Mouse (Mus musculus) intestine, postnatal 0 days (tissue): ENCODE measurements around the gene Abhd17a. TPM values are rescaled to one million over a fixed set of nuclear protein-coding genes. Genes with fewer than 3 reads are reported as not detected.
A peak's percentile ranks its signal among the peaks of the same experiment; 100 is the strongest.

ENCODE experiments used
- ATAC-seq: fragments of 200-750 bp; cut with Nextera tagmentation; 2 replicates; pipeline ENCODE4 v1.8.0; 2017; ENCODE audit warnings: mild to moderate bottlenecking, moderate TSS enrichment, moderate library complexity
- H3K27ac ChIP-seq: fragments of 300-500 bp; sonication (generic); 2 replicates; pipeline ENCODE4 v1.5.1; 2014; ENCODE audit warnings: mild to moderate bottlenecking, low read depth, low read length, moderate library complexity
- H3K27me3 ChIP-seq: fragments of 300-500 bp; sonication (generic); replicated peaks from 2 replicates; pipeline ENCODE4 v1.6.1; 2014; ENCODE audit warnings: low read length, mixed read lengths; ENCODE audit not compliant: control insufficient read depth, insufficient read depth
- H3K36me3 ChIP-seq: fragments of 300-500 bp; sonication (generic); 2 replicates; pipeline ENCODE4 v1.6.1; 2014; ENCODE audit warnings: mild to moderate bottlenecking, moderate library complexity; ENCODE audit not compliant: control insufficient read depth, insufficient read depth
- H3K4me1 ChIP-seq: fragments of 300-500 bp; sonication (generic); replicated peaks from 2 replicates; pipeline ENCODE4 v1.6.1; 2014; ENCODE audit warnings: antibody characterized with exemption, low read length, mixed read lengths; ENCODE audit not compliant: control insufficient read depth, insufficient read depth
- H3K4me2 ChIP-seq: fragments of 300-500 bp; sonication (generic); replicated peaks from 2 replicates; pipeline ENCODE4 v1.6.1; 2014; ENCODE audit warnings: low read depth, mild to moderate bottlenecking, moderate library complexity
- H3K4me3 ChIP-seq: fragments of 300-500 bp; sonication (generic); 2 replicates; pipeline ENCODE4 v1.5.1; 2014; ENCODE audit warnings: low read depth, low read length
- H3K9ac ChIP-seq: fragments of 300-500 bp; sonication (generic); 2 replicates; pipeline ENCODE4 v1.6.1; 2014; ENCODE audit warnings: mild to moderate bottlenecking, low read depth, low read length
- H3K9me3 ChIP-seq: fragments of 300-500 bp; sonication (generic); 2 replicates; pipeline ENCODE4 v1.6.1; 2016; ENCODE audit warnings: mixed run types; ENCODE audit not compliant: control insufficient read depth
- CTCF ChIP-seq: sonication (generic); IDR thresholded peaks from 2 replicates; pipeline ENCODE4 v1.5.1; 2016; ENCODE audit warnings: low read depth, mild to moderate bottlenecking, control low read depth, antibody characterized with exemption, moderate library complexity
- WGBS: fragments of 180-500 bp; shearing (Covaris S2); extraction: QIAGEN DNeasy Blood & Tissue Kit; methylation state at CpG from one replicate; pipeline ENCODE4 v1.1.7; 2014; 5-methylcytosine and 5-hydroxymethylcytosine counted together
- polyA plus RNA-seq: library from polyadenylated mRNA; unstranded; fragments of >200 nt; fragmentation: Nextera tagmentation; extraction: Ambion mirVana; gene quantifications from 2 replicates; pipeline ENCODE4 v1.2.1, GENCODE M21; 2015

The Abhd17a gene
- polyA plus RNA-seq, 1 experiment from 2014 or later: 116 TPM

DNA sequence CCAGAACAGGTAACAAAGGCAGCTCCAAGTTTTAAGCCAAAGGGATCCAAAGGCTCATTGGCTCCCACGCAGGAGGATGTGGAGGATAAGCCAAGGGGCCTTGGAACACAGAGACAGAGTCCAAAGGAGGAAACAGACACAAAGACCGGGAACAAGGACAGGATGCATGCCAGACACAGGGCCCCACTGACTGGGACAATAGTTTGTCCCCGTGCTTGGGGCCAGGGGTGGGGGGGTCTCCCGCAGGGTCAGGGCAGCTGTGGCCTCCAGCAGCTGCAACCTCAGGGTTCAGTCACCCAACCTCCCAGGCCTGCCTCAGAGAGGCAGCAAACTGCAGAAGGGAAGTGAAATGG is 2.9 kb downstream of the Abhd17a start:
- 32% methylated on average over 4 of the region's 4 CpGs for WGBS
- peak; percentile 9; the same call in 1 of the 2 replicates for ATAC-seq
- no peak for TF ChIP-seq CTCF
- H3K9ac ChIP-seq: no peak overlapping the region
- H3K4me2 ChIP-seq: peak overlapping the region; percentile 32; the same call in 1 of the 2 replicates
- H3K9me3 ChIP-seq: no peaks in the 10 kb centered on the region
- peaks cover 38% of the 10 kb centered on the region; the same call in 1 of the 2 replicates for H3K36me3 ChIP-seq
- no peak overlapping the region for H3K4me3 ChIP-seq
- no peaks in the 10 kb centered on the region for H3K27me3 ChIP-seq
- peaks cover 9% of the 10 kb centered on the region; the same call in 1 of the 2 replicates for H3K4me1 ChIP-seq
- peak overlapping the region; percentile 60 for H3K27ac ChIP-seq

DNA sequence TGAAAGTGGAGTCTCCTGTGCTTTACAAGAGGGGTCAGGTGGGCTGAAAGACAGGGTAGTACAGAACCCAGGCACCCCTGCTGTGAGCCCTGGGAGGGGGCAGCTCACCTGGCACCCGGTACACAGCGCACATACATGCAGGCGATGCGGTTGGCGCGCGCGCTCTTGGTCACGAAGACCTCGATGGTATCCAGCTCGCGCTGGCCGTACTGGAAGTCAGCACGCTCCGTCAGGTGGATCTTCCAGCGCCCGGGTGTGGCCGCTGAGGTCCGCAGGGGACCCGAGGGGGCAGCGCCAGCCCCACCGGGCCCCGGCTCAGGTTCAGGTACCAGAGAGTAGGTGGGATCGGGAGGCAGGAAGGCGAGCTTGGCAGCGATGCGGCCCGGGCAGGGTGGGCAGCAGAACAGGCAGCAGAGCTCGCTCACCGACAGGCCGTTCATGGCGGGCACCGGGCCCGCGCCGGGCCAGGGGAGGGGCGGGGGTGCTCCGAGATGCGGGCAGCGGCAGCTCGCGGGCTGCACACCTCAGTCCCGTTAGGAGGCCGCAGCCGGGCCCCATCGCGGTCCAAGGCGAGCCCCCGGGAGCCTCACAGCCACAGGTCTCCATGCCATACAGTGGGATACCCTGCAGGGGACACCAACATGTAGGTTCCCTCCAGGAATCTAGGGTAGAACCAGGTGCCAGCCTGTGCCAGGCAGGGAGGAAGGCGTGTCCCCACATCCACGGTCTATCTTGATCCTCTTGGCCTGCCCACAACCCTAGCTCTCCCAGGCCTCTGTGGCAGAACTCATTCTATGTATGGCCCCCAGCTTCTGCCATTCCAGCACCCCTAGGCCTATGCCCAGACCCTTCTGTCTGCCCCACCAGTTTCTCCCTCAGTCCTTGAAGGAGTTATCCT is 3.5 kb downstream of the Abhd17a start:
- H3K9ac ChIP-seq: peak overlapping the region; percentile 34; the same call in 1 of the 2 replicates
- WGBS: 88% methylated on average over 40 of the region's 51 CpGs
- no peak overlapping the region for H3K4me3 ChIP-seq
- peak overlapping the region; percentile 32 for H3K4me2 ChIP-seq
- ATAC-seq: no peak
- H3K9me3 ChIP-seq: no peaks in the 10 kb centered on the region
- H3K4me1 ChIP-seq: peaks cover 9% of the 10 kb centered on the region; the same call in 1 of the 2 replicates
- H3K27ac ChIP-seq: peak overlapping the region; percentile 60
- H3K27me3 ChIP-seq: no peaks in the 10 kb centered on the region
- peaks cover 41% of the 10 kb centered on the region; the same call in 1 of the 2 replicates for H3K36me3 ChIP-seq
- no peak for TF ChIP-seq CTCF

DNA sequence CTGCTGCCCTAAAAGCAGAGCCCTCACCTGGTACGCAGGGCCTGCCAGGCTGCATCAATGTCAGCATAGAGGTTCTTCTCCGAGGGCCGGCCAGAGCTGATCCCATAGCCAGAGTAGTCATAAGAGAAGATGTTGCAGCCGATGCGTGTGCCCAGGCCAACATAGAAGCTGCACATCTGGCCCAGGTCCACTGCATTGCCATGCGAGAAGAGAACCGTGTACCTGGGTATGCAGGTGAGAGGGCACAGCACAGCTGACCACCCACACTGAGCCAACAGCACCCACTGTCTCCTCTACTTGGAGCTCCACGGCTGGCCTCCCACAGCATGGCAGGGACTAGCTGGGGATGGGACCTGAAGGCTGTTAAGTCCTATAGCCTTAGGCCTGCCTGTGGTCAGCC is 4.6 kb downstream of the Abhd17a start:
- H3K36me3 ChIP-seq: peaks cover 41% of the 10 kb centered on the region; the same call in 1 of the 2 replicates
- peak overlapping the region; percentile 32 for H3K4me2 ChIP-seq
- peaks cover 9% of the 10 kb centered on the region; the same call in 1 of the 2 replicates for H3K4me1 ChIP-seq
- no peak for ATAC-seq
- no peak overlapping the region for H3K9ac ChIP-seq
- no peak overlapping the region; the same call in 1 of the 2 replicates for H3K27ac ChIP-seq
- no peak for TF ChIP-seq CTCF
- no peaks in the 10 kb centered on the region for H3K27me3 ChIP-seq
- 91% methylated on average over 8 of the region's 8 CpGs for WGBS
- no peak overlapping the region for H3K4me3 ChIP-seq
- no peaks in the 10 kb centered on the region for H3K9me3 ChIP-seq

GRCm38 (mm10) chr10:80584642-80585552 is 5.2 kb downstream of the Abhd17a start:
- no peak for TF ChIP-seq CTCF
- Histone ChIP-seq H3K4me3 (no peak overlapping the region), H3K4me2 (peak overlapping the region; percentile 32; the same call in 1 of the 2 replicates), H3K4me1 (peaks cover 9% of the 10 kb centered on the region; the same call in 1 of the 2 replicates), H3K9me3 (no peaks in the 10 kb centered on the region), H3K36me3 (peaks cover 41% of the 10 kb centered on the region; the same call in 1 of the 2 replicates), H3K9ac (no peak overlapping the region), H3K27me3 (no peaks in the 10 kb centered on the region), H3K27ac (peak overlapping the region; percentile 28)
- WGBS: 66% methylated on average over 12 of the region's 12 CpGs
- ATAC-seq: no peak

GRCm38 (mm10) chr10:80584045-80584488 is 6.1 kb downstream of the Abhd17a start:
- no peak overlapping the region for H3K27ac ChIP-seq
- peaks cover 41% of the 10 kb centered on the region; the same call in 1 of the 2 replicates for H3K36me3 ChIP-seq
- H3K4me3 ChIP-seq: no peak overlapping the region
- no peak for TF ChIP-seq CTCF
- H3K9ac ChIP-seq: no peak overlapping the region
- H3K9me3 ChIP-seq: no peaks in the 10 kb centered on the region
- no peaks in the 10 kb centered on the region for H3K27me3 ChIP-seq
- ATAC-seq: no peak
- WGBS: 51% methylated on average over 12 of the region's 12 CpGs
- H3K4me1 ChIP-seq: peaks cover 9% of the 10 kb centered on the region; the same call in 1 of the 2 replicates
- H3K4me2 ChIP-seq: no peak overlapping the region
